Mouse (Mus musculus) fat pad, adult 2 months (tissue): ENCODE data around the gene Ykt6.
A peak's percentile ranks its signal among the peaks of the same experiment; 100 is the strongest.
"Not testable (repeated sequence)": the region's sequence is repeated elsewhere in the genome, so short reads cannot be mapped to it uniquely, and the experiment has no call there.

ENCODE experiments used
- DNase-seq: peaks from one replicate; pipeline ENCODE4 v3.0.0-alpha.2; 2011; ENCODE audit warnings: low read depth, low spot score; ENCODE audit errors: extremely low read depth

The Ykt6 gene

DNA sequence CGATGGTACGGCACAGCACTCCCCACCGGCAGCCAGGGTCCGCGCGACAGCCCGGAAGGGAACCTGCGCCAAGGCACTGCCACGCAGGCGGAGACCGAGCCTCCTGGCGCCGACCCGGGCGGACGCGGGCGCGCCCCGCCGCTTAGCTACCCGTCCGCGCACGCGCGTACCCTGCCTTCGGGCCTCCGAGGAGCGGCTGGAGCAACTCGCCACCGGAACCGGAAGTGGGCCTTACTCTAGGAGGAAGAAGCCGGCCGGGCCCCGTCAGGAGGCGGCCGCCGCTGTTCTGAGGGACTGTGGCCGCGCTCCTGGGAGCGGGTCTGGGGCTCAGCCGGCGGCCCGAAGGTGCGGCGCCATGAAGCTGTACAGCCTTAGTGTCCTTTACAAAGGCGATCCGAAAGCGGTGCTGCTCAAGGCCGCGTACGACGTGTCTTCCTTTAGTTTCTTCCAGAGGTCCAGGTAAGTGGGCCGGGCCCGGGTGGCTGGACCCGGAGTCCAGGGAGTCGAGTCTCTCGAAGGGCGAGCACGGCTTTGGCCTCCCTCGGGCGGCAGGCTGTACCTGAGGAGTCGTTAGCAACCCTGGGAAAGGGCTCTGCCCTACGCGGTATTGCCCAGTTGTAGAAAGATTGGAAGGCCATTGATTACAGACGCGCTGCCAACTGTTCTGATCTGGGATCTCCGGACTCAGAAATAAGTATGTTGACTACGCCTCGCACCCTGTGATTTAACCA is at the start of gene Ykt6:
Ykt6 (plus strand) TSS at position 148 of the 731 bp plus-strand sequence.
- peak; percentile 18 for DNase-seq

DNA sequence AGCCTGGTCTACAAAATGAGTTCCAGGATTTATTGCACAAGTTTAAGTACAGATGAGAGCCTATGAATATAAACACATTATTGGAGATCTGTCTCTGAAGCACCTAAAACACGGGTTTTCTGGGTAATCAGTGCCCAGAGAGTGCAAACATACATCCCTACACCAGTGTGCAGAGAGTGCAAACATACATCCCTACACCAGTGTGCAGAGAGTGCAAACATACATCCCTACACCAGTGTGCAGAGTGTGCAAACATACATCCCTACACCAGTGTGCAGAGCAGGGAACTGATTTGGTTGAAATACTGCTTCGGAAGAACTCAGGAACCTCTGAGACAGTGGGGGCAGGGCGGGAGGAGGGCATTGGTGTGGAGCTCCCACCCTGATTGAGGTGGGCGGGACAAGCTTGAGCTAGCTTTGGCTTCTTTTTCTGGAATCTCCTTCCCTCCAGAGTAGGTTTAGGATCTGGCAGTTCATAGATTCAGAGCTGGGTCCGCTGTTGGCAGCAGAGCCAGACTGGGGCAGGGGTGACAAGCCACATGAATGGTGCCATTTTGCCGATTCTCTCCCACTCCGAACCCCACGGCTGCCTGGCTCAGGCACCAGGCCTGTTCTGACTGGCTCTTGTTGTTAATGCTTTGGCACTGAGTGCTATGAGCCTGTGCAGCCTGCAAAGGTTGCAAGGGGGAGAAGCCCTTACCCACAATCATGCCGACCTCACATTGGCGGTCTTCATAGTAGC is 49.5 kb upstream of the Ykt6 start:
- DNase-seq, result no peak

DNA sequence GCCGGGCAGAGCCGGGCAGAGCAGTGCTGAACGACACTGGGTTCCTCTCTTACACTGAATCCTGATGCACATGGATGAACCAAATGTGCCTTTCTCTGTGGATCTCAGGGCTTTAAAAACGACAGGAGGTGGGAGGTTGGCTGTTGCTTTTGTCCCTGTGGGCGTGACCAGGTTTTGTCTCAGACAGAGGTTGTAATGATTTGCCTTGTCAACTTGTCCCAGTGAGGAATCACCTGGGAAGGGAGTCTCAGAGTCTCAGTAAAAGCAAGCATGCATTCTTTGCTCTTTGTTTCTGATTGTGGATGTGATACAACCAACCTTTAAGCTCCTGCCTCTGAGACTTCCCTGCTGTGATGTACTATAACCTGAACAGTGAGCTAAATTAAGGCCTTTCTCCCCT is 48.4 kb upstream of the Ykt6 start:
- no peak for DNase-seq

DNA sequence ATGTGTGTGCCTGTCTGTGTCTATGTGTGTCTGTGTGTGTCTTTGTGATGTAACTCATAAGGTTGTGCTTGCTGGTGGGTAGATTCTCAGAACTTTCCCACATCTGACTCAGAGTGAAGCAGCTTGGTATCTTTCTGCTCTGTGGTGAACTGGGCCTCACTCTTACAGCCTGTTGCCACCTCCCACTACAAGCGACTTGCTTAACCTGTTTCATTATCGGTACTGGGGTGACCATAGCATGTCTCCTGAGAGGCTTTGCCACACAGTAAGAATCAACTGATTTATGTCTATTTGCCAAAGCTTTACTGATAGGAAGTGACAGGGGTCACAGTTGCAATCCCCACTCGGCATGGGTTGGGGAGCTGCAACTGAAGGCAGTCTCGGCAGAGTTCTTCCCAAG is 46.9 kb upstream of the Ykt6 start:
- DNase-seq, result no peak

DNA sequence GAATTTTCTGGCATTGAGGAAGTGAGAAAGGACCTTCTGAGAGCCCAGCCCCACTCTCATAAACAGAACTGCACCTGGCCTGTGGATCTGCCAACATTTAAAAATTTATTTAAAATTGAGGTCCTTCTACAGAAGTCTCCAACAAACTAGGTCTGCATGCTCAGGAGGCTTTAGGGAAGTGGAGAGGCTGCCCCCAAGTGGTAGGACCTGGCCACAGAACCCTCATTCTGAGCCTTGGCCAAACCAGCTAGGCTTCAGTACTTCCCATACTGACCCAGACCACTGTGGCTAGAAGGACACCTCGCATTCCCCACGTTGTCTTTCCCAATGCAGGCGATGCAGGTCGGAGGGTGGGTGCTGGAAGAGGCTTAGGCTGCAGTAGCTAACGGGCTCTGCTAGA is 42.9 kb upstream of the Ykt6 start:
- DNase-seq, result no peak

DNA sequence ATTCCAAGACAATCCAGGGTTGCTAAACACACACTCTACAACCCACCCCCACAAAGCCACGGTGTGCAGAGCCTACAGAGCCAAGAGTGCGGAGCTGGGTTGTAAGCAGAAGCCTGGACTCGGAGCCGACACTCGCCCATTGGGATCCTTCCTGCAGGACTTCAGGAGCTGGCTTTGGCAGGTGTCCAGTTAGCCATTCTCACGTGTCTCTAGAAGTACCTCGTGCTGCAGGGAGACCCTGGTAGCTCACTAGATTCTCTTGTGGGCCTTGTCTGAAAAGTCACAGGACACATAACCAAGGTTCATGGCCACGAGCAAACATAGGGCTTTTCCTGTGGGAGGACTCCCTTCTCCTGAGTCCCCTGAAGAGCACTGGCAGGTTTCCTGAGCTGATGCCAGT is 42.2 kb upstream of the Ykt6 start:
- DNase-seq, result no peak

DNA sequence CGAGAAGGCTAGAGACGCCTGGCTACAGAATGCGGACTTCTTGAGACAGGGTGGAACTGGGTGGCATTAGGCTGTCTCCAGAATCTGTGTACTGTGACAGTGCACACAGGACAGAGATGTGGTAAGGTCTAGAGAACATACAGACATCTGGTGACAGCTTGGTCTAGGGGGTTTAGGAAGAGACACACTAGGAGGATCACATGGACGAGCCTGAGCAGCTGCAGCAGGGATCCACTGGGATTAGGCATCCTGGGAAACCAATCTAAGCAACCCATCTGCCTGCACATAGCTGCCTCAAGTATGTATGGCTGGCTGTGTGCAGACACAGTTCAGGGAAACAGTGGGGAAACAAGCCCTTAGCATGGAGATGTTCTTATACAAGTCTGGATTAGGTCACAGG is 41.6 kb upstream of the Ykt6 start:
- DNase-seq, result no peak

DNA sequence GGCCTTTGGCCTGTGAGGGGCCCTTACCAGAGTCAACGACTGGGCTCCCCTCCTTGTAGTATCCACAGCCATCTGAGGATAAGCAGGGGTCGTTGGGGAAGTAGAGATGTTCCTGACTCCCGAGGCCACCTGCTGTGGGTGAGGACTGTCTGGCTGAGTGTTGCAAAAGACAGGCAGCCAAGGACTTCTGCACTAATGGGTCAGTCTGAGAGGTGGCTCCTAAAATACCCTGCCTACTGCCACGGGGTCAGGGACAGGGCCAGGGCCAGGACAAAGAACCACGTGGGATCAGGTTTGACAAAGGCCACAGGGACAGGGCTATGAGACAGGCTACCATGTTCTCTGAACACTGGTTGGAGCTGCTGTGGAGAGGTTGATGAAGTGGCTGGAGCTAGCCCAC is 40.6 kb upstream of the Ykt6 start:
- DNase-seq, result no peak

DNA sequence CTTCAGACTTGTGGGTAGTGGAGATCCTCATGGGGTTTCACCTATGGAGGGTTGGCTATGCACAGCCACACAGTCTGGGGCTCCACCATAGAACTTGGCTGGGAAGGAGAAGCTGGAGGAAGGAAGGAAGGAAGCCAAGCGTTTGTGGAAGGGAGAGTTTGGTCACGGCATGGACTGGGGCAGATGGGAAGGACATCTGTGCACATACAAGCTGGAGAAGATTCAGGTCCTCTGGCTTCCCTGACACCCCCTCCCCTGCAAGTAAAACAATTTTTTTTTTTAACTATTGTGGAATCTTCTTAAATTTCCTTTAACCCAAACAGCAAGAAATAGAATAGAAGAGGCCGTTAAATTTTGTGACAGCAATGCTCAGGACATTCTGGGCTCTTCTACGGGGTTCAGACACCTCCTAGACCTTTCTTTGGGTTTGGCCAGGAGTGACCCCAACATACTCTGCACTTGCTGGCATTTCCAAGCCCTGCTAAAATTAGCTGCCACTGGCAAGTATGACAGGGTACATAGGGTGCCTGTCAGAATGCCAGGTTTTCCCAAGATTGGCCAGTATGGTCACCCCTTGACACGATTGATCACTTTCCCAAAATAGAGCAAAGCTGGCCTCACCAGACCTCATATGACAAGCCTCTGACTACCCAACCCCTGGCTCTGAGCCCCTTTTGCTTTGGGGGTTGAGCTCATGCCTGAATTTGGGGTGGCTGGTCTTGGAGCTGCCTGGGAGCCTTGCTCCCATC is 39.9 kb upstream of the Ykt6 start:
- no peak for DNase-seq

DNA sequence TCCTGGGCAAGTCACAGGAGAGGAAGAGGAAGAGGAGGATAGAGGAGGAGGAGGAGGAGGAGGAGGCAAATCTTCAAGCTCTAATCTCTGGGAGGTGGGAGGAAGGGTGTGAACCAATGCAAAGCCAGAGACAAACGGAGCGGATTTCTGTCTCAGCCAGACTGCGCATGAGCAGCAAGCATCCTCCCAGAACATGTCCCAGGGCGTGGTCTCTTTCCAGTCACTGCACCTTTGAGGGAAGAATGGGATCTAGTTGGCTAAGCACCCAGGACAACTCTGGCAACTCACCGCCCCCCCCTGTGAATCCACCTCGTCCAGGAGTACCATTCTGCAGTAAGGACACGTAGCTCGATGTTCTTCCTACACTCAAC is 39.3 kb upstream of the Ykt6 start:
- no peak for DNase-seq

DNA sequence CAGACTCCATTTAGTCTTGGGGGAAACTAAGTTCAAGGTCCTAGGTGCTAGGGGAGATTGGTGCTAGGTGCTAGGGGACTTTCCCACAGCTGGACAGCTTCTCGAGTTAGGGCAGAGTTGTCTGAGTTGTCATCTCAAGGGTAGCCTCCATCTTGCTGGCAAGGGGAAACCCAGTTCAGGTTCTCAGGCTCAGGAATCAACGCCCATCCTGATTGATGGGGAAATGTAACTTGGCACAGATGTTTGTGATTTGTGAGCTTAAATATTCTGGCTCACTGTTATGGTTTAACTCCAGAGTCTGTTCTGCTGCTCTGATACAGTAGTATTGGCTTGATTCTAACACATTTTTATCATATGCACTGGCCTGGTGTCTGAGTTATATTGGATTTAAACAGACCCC is 37.4 kb upstream of the Ykt6 start:
- no peak for DNase-seq

DNA sequence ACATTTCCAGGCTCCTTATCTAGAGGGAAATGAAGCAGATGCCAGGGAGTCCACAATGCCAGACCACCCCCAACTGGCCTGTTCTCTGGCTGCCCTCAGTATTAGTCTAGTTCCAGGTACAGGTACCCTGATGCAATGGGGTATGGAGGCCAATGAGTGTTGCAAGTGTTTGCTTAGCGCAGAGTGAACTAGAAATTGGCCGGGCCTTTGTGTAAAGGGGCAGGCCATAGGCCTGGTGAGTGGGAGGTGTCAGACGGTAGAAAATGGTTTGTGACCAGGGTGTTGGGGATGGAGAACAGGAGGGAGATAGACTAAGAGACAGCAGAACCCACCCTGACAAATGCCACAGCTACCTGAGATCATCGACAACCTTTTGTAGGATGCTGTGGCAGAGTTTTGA is 35.9 kb upstream of the Ykt6 start:
- peak; percentile 57 for DNase-seq

DNA sequence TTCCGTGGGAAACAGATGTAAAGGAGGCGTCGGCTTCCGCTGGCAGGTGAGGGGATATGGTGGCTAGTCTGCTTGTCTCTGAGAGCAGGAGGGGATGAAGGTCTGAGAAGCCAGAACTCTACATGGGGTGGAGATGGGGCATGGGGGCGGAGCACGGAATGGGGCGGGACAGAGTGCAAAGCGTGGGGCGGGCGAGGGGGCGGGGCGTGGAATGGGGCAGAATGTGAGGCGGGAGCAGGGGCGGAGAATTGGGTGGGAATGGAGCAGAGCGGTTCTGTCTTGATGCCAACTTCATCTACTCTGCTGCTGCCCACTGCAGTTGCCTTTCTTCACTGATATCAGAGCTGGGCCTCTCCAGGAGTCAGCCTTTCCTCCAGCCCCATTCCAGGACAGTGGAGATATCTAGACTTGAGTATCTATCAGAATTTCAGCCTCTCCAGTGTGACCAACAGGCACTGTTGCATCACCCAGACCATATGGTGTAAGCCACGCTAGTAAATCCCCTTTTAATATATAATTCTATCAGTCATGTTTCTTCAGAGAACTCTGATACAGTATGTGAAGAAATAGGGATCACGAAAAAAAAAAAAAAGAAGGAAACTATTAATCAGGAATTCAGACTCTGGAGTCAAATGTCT is 35.1 kb upstream of the Ykt6 start:
- no peak for DNase-seq

DNA sequence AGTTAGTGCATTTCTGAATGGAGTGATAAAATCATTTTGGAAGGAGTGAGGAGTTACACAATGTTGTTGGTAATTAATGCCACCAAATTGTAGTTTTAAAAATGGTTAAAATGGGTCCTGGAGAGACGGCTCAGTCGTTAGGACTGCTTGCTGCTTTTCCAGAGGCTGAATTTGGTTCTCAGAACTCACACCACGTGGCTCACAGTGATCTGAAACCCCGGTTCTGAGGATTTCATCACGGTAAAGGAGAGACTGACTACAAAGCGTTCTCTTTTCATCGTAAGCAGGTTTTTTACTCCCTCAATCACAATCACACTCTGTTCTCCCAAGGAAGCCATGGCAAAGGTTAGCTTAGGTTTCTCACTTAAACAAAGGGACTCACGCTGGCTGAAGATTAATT is 30.8 kb upstream of the Ykt6 start:
- DNase-seq, result no peak

DNA sequence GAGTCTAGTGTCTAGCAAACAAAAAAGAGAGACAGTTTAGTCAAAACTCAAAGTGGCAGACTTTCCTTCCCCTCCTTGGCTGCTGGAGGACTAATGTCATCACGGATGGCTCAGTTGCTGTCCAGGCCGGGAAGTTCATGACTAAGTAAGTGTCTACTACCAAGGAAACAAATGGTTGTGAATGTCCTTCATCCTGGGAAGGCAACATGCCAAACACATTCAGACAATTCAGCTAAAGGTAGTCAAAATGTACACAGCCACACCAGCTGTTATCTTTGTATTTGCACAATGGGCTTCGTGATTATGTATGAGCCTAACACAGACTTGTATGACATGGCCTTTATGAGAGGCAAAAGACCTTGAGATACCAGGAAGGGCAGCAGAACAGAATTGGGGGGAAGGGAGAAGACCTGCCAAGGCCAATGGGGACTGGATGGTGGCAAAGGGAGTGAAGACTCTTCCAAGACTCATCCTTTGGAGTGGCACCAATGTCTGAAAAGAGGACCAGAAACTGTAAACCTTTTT is 28.7 kb upstream of the Ykt6 start:
- no peak for DNase-seq

DNA sequence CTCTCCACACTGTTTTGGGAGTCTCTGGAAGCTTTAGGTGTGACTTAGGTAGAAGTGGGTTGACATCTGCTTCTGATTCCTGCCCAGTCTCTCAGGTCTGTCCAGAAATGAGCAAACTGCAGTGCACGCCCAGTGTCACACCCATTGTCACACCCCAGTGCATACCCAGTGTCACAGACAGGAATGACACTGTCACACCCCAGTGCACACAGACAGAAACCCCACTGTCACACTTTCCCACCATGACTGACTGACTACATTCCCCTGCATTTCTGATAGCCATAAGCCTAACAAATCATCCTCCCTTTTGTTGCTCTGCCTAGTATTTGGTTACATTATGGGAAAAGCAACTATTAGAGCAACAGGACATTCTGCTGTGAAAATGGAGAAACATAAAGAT is 24.9 kb upstream of the Ykt6 start:
- DNase-seq, result no peak

DNA sequence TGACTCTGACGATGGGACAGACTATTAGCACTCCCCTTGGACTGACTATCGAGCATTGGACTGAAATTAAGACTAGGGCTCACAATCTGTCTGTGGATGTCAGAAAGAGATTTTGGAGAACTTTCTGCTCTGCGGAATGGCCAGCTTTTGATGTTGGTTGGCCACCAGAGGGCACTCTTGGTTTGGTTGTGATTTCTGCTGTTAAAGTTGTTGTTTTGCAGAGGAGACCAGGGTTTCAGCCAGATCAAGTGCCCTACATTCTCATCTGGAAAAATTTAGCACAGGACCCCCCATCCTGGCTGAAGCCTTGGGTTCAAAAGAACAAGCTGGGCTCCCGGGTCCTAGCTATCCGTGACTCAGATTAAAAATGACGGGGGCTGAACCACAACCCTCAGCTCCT is 23.5 kb upstream of the Ykt6 start:
- not testable (repeated sequence) for DNase-seq

DNA sequence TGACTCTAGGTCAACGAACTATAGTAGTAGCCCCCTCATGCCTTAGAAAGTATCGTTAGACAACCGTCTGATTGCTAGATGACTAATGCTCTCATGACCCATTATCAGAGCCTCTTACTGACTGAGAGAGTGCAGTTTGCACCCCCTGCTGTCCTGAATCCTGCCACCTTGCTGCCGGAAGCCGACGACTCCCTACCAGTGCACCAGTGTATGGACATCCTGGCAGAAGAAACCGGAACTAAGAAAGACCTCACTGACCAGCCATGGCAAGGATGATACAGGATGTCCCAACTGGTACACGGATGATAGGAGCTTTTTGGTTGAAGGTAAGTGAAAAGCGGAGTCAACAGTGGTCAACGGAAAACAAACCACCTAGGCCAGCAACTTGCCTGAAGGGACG is 21.0 kb upstream of the Ykt6 start:
- DNase-seq, result not testable (repeated sequence)

DNA sequence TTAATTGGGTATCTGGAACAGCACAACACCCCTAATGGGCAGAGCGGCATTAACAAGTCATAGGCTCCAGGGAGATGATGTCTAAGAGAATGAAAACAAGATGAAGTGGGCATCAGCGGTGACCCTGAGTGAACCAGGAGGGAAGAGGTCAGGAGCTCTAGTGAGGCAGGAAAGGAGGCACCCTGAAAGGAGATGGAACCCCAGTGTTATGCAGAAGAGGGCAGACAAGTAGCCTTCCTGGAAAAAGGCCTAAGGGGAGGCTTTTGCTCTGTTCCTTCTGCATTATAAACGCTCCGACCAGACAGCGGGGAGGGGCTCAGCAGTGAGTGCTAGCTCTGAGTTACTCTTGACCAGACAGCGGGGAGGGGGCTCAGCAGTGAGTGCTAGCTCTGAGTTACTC is 12.5 kb upstream of the Ykt6 start:
- DNase-seq, result no peak

DNA sequence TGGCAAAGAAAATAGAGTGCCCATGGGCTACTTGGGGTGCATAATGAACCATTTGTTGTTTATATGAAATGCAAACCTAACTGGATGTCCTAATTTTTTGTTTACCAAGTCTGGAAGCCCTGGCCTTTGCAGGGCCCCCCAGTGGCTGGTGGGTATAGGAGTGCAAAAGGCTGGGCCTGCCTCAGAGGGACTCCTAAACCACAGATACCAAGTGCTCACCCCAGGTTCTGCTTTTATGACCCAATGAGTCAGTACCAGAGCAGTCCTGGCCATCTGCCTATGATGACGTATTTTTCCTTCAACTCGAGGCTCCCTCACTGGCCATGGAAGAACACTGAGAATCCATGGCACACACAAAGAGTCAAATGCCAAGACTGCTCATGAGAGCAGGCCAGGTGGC is 10.4 kb upstream of the Ykt6 start:
- no peak for DNase-seq

DNA sequence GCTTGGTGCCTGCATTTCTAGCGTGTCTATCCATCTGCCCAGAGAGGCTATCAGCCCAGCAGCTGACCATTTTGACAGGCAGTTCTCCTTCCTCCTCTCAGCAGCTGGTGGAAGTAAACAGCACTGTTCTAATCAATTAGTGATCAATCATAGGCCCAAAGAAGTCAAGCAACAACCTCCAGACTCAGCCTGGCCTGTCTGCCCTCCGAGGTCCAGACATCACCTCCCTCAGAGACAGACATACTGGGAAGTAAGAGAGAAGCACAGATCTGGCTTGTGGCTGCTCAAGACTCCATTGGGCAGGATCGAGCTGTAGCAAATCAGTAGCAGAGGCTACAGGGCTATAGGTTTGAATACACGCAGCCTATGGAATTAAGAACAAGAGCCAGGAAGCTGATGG is 7.7 kb upstream of the Ykt6 start:
- no peak for DNase-seq
